ENCODE assay signal across 15 mouse cellular contexts in genomic region chr3:151393330-151393729, GRCm38 (mm10).
"Had no signal": no experiment of that assay in that cellular context is flagged by ENCODE, and none has a peak within 500 bp of the region (broad histone marks: within the 10 kb centered on the region; RNA-seq: fewer than 3 reads in every experiment).

No protein-coding gene starts in this region.

- DNase-seq: liver, embryonic 13.5 days; liver, postnatal 0 days; lung, adult 2 months; lung, postnatal 14 days; lung, postnatal 36 days; midbrain, embryonic 14.5 days; retina, postnatal 1 day; right cerebral cortex, adult 18-20 months; right cerebral cortex, postnatal 25 days; right cerebral cortex, postnatal 4 days; spleen, adult 18-20 months; thymus, adult 18-20 months; thymus, postnatal 25 days had no signal

- ATAC-seq: liver, postnatal 0 days; lung, postnatal 0 days; midbrain, embryonic 16.5 days had no signal
